Mouse (Mus musculus): ENCODE measurements at regions not wholly inside any gene's neighbourhood (a gene's known extent, or its start where the extent isn't known, plus 50 kb on each side); places are given as distances from the start of the nearest gene placed in this dataset.

- H3K9ac ChIP-seq (replicated peaks): no peak overlapping the region
- H3K27me3 ChIP-seq: no peaks in the 10 kb centered on the region
- H3K4me3 ChIP-seq: no peak overlapping the region
- no peaks in the 10 kb centered on the region for H3K36me3 ChIP-seq
- H3K9me3 ChIP-seq: no peaks in the 10 kb centered on the region
- no peak overlapping the region for H3K27ac ChIP-seq (replicated peaks)
- H3K4me1 ChIP-seq: no peaks in the 10 kb centered on the region
- 97% methylated on average over 1 of the region's 1 CpGs for WGBS
- ATAC-seq (replicated peaks): no peak
- H3K4me2 ChIP-seq (replicated peaks): no peak overlapping the region
Observed at GRCm38 (mm10) chr8:53962993-53963392, 114.4 kb upstream of the Vegfc start.

GRCm38 (mm10) chr8:53984296-53984695 is 93.1 kb upstream of the Vegfc start:
- Histone ChIP-seq H3K4me1 (no peaks in the 10 kb centered on the region), H3K27me3 (no peaks in the 10 kb centered on the region), H3K9me3 (no peaks in the 10 kb centered on the region), H3K27ac (replicated peaks) (no peak overlapping the region), H3K9ac (replicated peaks) (no peak overlapping the region), H3K4me2 (replicated peaks) (no peak overlapping the region), H3K36me3 (no peaks in the 10 kb centered on the region), H3K4me3 (no peak overlapping the region)
- ATAC-seq (replicated peaks): no peak
- 88% methylated on average over 2 of the region's 2 CpGs for WGBS

- Histone ChIP-seq H3K27me3 (no peaks in the 10 kb centered on the region), H3K36me3 (no peaks in the 10 kb centered on the region), H3K4me1 (no peaks in the 10 kb centered on the region), H3K27ac (replicated peaks) (no peak overlapping the region), H3K4me2 (replicated peaks) (no peak overlapping the region), H3K9me3 (no peaks in the 10 kb centered on the region), H3K9ac (replicated peaks) (no peak overlapping the region), H3K4me3 (no peak overlapping the region)
- 98% methylated on average over 1 of the region's 1 CpGs for WGBS
- ATAC-seq (replicated peaks): no peak
Observed at GRCm38 (mm10) chr8:53985685-53986084, 91.7 kb upstream of the Vegfc start.

GRCm38 (mm10) chr8:53994208-53994607 is 83.2 kb upstream of the Vegfc start:
- H3K4me3 ChIP-seq: no peak overlapping the region
- no peak overlapping the region for H3K4me2 ChIP-seq (replicated peaks)
- ATAC-seq (replicated peaks): no peak
- H3K27me3 ChIP-seq: no peaks in the 10 kb centered on the region
- H3K9me3 ChIP-seq: no peaks in the 10 kb centered on the region
- no peak overlapping the region for H3K9ac ChIP-seq (replicated peaks)
- WGBS: 82% methylated on average over 3 of the region's 3 CpGs
- no peak overlapping the region for H3K27ac ChIP-seq (replicated peaks)
- no peaks in the 10 kb centered on the region for H3K36me3 ChIP-seq
- no peaks in the 10 kb centered on the region for H3K4me1 ChIP-seq

GRCm38 (mm10) chr8:53997461-53997860 is 79.9 kb upstream of the Vegfc start:
- Histone ChIP-seq H3K4me3 (no peak overlapping the region), H3K36me3 (no peaks in the 10 kb centered on the region)
- no peak for ATAC-seq (replicated peaks)

GRCm38 (mm10) chr8:54002948-54003347 is 74.5 kb upstream of the Vegfc start:
- 41% methylated on average over 1 of the region's 1 CpGs for WGBS
- H3K4me2 ChIP-seq (replicated peaks): no peak overlapping the region
- no peak overlapping the region for H3K4me3 ChIP-seq
- H3K27ac ChIP-seq (replicated peaks): no peak overlapping the region
- no peak overlapping the region for H3K9ac ChIP-seq (replicated peaks)
- H3K4me1 ChIP-seq: no peaks in the 10 kb centered on the region
- no peaks in the 10 kb centered on the region for H3K36me3 ChIP-seq
- ATAC-seq (replicated peaks): no peak
- H3K9me3 ChIP-seq: no peaks in the 10 kb centered on the region
- no peaks in the 10 kb centered on the region for H3K27me3 ChIP-seq

More at GRCm38 (mm10) chr8:53997461-53997860, 79.9 kb upstream of the Vegfc start:
- WGBS: 67% methylated on average over 2 of the region's 2 CpGs
- Histone ChIP-seq H3K9ac (replicated peaks) (no peak overlapping the region), H3K4me1 (no peaks in the 10 kb centered on the region), H3K4me2 (replicated peaks) (no peak overlapping the region), H3K9me3 (no peaks in the 10 kb centered on the region), H3K27me3 (no peaks in the 10 kb centered on the region), H3K27ac (replicated peaks) (no peak overlapping the region)

- Histone ChIP-seq H3K9me3 (no peaks in the 10 kb centered on the region), H3K4me3 (no peak overlapping the region), H3K4me2 (replicated peaks) (no peak overlapping the region), H3K9ac (replicated peaks) (no peak overlapping the region), H3K27me3 (no peaks in the 10 kb centered on the region), H3K27ac (replicated peaks) (no peak overlapping the region), H3K36me3 (no peaks in the 10 kb centered on the region), H3K4me1 (no peaks in the 10 kb centered on the region)
- no peak for ATAC-seq (replicated peaks)
- 20% methylated on average over 3 of the region's 3 CpGs for WGBS
Observed at GRCm38 (mm10) chr8:54014096-54014495, 63.3 kb upstream of the Vegfc start.

GRCm38 (mm10) chr8:54018535-54019165 is 58.8 kb upstream of the Vegfc start:
- ATAC-seq (replicated peaks): no peak
- Histone ChIP-seq H3K9me3 (no peaks in the 10 kb centered on the region), H3K4me1 (no peaks in the 10 kb centered on the region), H3K4me2 (replicated peaks) (no peak overlapping the region), H3K4me3 (no peak overlapping the region), H3K27me3 (no peaks in the 10 kb centered on the region), H3K9ac (replicated peaks) (no peak overlapping the region), H3K27ac (replicated peaks) (no peak overlapping the region), H3K36me3 (no peaks in the 10 kb centered on the region)
- 12% methylated on average over 3 of the region's 3 CpGs for WGBS
